Mouse (Mus musculus) olfactory bulb, adult 2 months (tissue): ENCODE data around the gene Srcin1.

Experiments used
- CTCF ChIP-seq: fragments of 200-500 bp; IDR thresholded peaks from 2 replicates; pipeline ENCODE4 v1.5.1; 2012; ENCODE audit warnings: low read depth, mild to moderate bottlenecking, low read length, moderate library complexity; ENCODE audit not compliant: insufficient read depth
- POLR2A ChIP-seq: fragments of 200-500 bp; IDR thresholded peaks from 2 replicates; pipeline ENCODE4 v1.6.1; 2012; ENCODE audit warnings: mild to moderate bottlenecking, low read depth, low read length, moderate library complexity; ENCODE audit not compliant: insufficient read depth

DNA sequence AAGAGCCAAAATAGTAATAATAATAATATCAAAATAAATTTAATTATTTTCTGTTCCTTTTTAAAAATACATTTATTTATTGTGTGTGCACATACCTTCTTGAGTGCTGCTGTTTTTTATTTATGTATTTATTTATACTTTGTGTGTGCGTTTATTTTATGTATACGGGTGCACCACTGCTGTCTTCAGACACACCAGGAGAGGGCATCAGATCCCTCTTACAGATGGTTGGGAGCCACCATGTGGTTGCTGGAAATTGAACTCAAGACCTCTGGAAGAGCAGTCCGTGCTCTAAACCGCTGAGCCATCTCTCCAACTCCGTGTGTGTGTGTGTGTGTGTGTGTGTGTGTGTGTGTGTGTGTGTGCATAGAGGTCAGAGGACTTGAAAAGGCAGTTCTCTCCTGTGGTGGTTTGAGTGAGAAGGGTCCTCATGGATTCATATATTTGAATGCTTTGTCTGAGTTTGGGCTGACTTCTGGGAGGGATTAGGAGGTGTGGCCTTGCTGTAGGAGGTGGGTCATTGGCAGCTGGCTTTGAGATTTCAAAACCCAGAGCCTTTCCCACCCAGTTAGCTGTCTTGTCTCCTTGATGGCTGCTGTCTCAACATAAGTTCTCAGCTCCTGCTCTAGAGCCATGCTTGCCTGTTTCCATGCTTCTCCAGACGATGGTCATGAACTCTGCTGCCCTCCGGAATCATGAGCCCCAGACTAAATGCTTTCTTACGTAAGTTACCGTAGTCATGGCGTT is 22.1 kb upstream of the Srcin1 start:
- no peak for TF ChIP-seq POLR2A
- no peak for TF ChIP-seq CTCF
